Mouse (Mus musculus) forebrain, embryonic 16.5 days (tissue): Measurements from ENCODE around the gene Dbp. TPM values are rescaled to one million over a fixed set of nuclear protein-coding genes. Genes with fewer than 3 reads are reported as not detected.

Experiments
- ATAC-seq: fragments of 200-750 bp; cut with Nextera tagmentation; 2 replicates; pipeline ENCODE4 v1.8.0; 2017; ENCODE audit warnings: mild to moderate bottlenecking, moderate library complexity
- H3K27ac ChIP-seq: fragments of 300-500 bp; sonication (generic); 2 replicates; pipeline ENCODE4 v1.5.1; 2014; ENCODE audit warnings: low read length, control low read depth
- H3K27me3 ChIP-seq: fragments of 300-500 bp; sonication (generic); replicated peaks from 2 replicates; pipeline ENCODE4 v1.6.1; 2014; ENCODE audit warnings: low read length; ENCODE audit not compliant: control insufficient read depth, insufficient read depth
- H3K36me3 ChIP-seq: fragments of 300-500 bp; sonication (generic); 2 replicates; pipeline ENCODE4 v1.6.1; 2014; ENCODE audit not compliant: control insufficient read depth, insufficient read depth
- H3K4me1 ChIP-seq: fragments of 300-500 bp; sonication (generic); replicated peaks from 2 replicates; pipeline ENCODE4 v1.6.1; 2014; ENCODE audit warnings: low read length; ENCODE audit not compliant: control insufficient read depth, insufficient read depth
- H3K4me2 ChIP-seq: fragments of 300-500 bp; sonication (generic); 2 replicates; pipeline ENCODE4 v1.6.1; 2014; ENCODE audit warnings: mild to moderate bottlenecking, low read length, control low read depth
- H3K4me3 ChIP-seq: fragments of 300-500 bp; sonication (generic); replicated peaks from 2 replicates; pipeline ENCODE4 v1.5.1; 2014; ENCODE audit warnings: mild to moderate bottlenecking, low read length, control low read depth
- H3K9ac ChIP-seq: fragments of 300-500 bp; sonication (generic); replicated peaks from 2 replicates; pipeline ENCODE4 v1.6.1; 2014; ENCODE audit warnings: low read depth, low read length, control low read depth
- H3K9me3 ChIP-seq: fragments of 300-500 bp; sonication (generic); 2 replicates; pipeline ENCODE4 v1.6.1; 2016; ENCODE audit warnings: low read length; ENCODE audit not compliant: control insufficient read depth
- WGBS: fragments of 180-500 bp; shearing (Covaris S2); extraction: QIAGEN DNeasy Blood & Tissue Kit; methylation state at CpG from one replicate; pipeline ENCODE4 v1.1.7; 2014; 5-methylcytosine and 5-hydroxymethylcytosine counted together
- polyA plus RNA-seq: library from polyadenylated mRNA; unstranded; fragments of >200 nt; fragmentation: Nextera tagmentation; extraction: Ambion mirVana; gene quantifications from 2 replicates; pipeline ENCODE4 v1.2.1, GENCODE M21; 2015

Gene Dbp
- polyA plus RNA-seq, 1 experiment from 2014 or later = 4.3 TPM

GRCm38 (mm10) chr7:45721234-45721571 lies 16.3 kb downstream of the Dbp start:
- H3K27me3 ChIP-seq = no peaks in the 10 kb centered on the region
- peaks cover 25% of the 10 kb centered on the region for H3K4me1 ChIP-seq
- H3K36me3 ChIP-seq = peaks cover 27% of the 10 kb centered on the region
- no peak for ATAC-seq
- H3K4me3 ChIP-seq = no peak overlapping the region
- no peaks in the 10 kb centered on the region for H3K9me3 ChIP-seq
- H3K27ac ChIP-seq = no peak overlapping the region
- H3K9ac ChIP-seq = no peak overlapping the region
- WGBS = 83% methylated on average over 7 of the region's 7 CpGs
- no peak overlapping the region for H3K4me2 ChIP-seq

GRCm38 (mm10) chr7:45721642-45722347 lies 16.9 kb downstream of the Dbp start:
- no peaks in the 10 kb centered on the region for H3K9me3 ChIP-seq
- no peak overlapping the region for H3K27ac ChIP-seq
- H3K4me2 ChIP-seq = no peak overlapping the region
- 60% methylated on average over 13 of the region's 13 CpGs for WGBS
- peaks cover 27% of the 10 kb centered on the region for H3K36me3 ChIP-seq
- no peaks in the 10 kb centered on the region for H3K27me3 ChIP-seq
- H3K9ac ChIP-seq = no peak overlapping the region
- H3K4me1 ChIP-seq = peaks cover 20% of the 10 kb centered on the region
- H3K4me3 ChIP-seq = no peak overlapping the region
- no peak for ATAC-seq

GRCm38 (mm10) chr7:45722348-45722713 lies 17.4 kb downstream of the Dbp start:
- Histone ChIP-seq H3K36me3 (peaks cover 27% of the 10 kb centered on the region), H3K9me3 (no peaks in the 10 kb centered on the region), H3K4me2 (no peak overlapping the region), H3K4me3 (no peak overlapping the region), H3K4me1 (peaks cover 14% of the 10 kb centered on the region), H3K27ac (no peak overlapping the region), H3K9ac (no peak overlapping the region), H3K27me3 (no peaks in the 10 kb centered on the region)
- no peak for ATAC-seq
- WGBS = 80% methylated on average over 13 of the region's 13 CpGs

GRCm38 (mm10) chr7:45723301-45723700 lies 18.4 kb downstream of the Dbp start:
- Histone ChIP-seq H3K27ac (no peak overlapping the region), H3K27me3 (no peaks in the 10 kb centered on the region), H3K36me3 (peaks cover 27% of the 10 kb centered on the region), H3K9me3 (no peaks in the 10 kb centered on the region), H3K4me2 (no peak overlapping the region), H3K4me3 (no peak overlapping the region), H3K9ac (no peak overlapping the region), H3K4me1 (peaks cover 14% of the 10 kb centered on the region)
- no peak for ATAC-seq
- 85% methylated on average over 4 of the region's 4 CpGs for WGBS

- H3K4me1 ChIP-seq = peaks cover 11% of the 10 kb centered on the region
- H3K9ac ChIP-seq = no peak overlapping the region
- no peaks in the 10 kb centered on the region for H3K27me3 ChIP-seq
- peaks cover 27% of the 10 kb centered on the region for H3K36me3 ChIP-seq
- H3K4me3 ChIP-seq = no peak overlapping the region
- WGBS = 90% methylated on average over 14 of the region's 14 CpGs
- H3K9me3 ChIP-seq = no peaks in the 10 kb centered on the region
- no peak overlapping the region for H3K4me2 ChIP-seq
- ATAC-seq = no peak
- H3K27ac ChIP-seq = no peak overlapping the region
These were observed 18.9 kb downstream of the Dbp start for GRCm38 (mm10) chr7:45723781-45724180.

GRCm38 (mm10) chr7:45725151-45725550 lies 20.3 kb downstream of the Dbp start:
- ATAC-seq = no peak
- Histone ChIP-seq H3K36me3 (peaks cover 21% of the 10 kb centered on the region), H3K4me2 (no peak overlapping the region), H3K4me1 (no peaks in the 10 kb centered on the region), H3K27ac (no peak overlapping the region), H3K4me3 (no peak overlapping the region), H3K27me3 (no peaks in the 10 kb centered on the region), H3K9me3 (no peaks in the 10 kb centered on the region), H3K9ac (no peak overlapping the region)
- WGBS = 88% methylated on average over 9 of the region's 9 CpGs

GRCm38 (mm10) chr7:45725713-45726112 lies 20.8 kb downstream of the Dbp start, which contains the start of gene Spaca4:
Gene Spaca4 (minus strand): TSS chr7:45725813.
- H3K27ac ChIP-seq = no peak within 1 kb of the TSS
- ATAC-seq = no peak
- H3K27me3 ChIP-seq = no peaks in the 10 kb centered on the region
- H3K36me3 ChIP-seq = peaks cover 21% of the 10 kb centered on the region
- no peak within 1 kb of the TSS for H3K9ac ChIP-seq
- no peak within 1 kb of the TSS for H3K4me2 ChIP-seq
- 95% methylated on average over 11 of the region's 11 CpGs for WGBS
- no peaks in the 10 kb centered on the region for H3K9me3 ChIP-seq
- no peak within 1 kb of the TSS for H3K4me3 ChIP-seq
- H3K4me1 ChIP-seq = no peaks in the 10 kb centered on the region

- Histone ChIP-seq H3K4me2 (no peak overlapping the region), H3K36me3 (peaks cover 15% of the 10 kb centered on the region), H3K27me3 (no peaks in the 10 kb centered on the region), H3K4me1 (no peaks in the 10 kb centered on the region), H3K9ac (no peak overlapping the region), H3K4me3 (no peak overlapping the region), H3K9me3 (no peaks in the 10 kb centered on the region), H3K27ac (no peak overlapping the region)
- no peak for ATAC-seq
- WGBS = 94% methylated on average over 10 of the region's 10 CpGs
These were observed 21.5 kb downstream of the Dbp start for GRCm38 (mm10) chr7:45726419-45726818.

GRCm38 (mm10) chr7:45727625-45728024 lies 22.7 kb downstream of the Dbp start:
- no peak overlapping the region for H3K9ac ChIP-seq
- no peaks in the 10 kb centered on the region for H3K27me3 ChIP-seq
- H3K9me3 ChIP-seq = no peaks in the 10 kb centered on the region
- WGBS = 87% methylated on average over 3 of the region's 3 CpGs
- no peak for ATAC-seq
- H3K36me3 ChIP-seq = peaks cover 13% of the 10 kb centered on the region
- no peak overlapping the region for H3K4me2 ChIP-seq
- H3K4me3 ChIP-seq = no peak overlapping the region
- H3K27ac ChIP-seq = no peak overlapping the region
- no peaks in the 10 kb centered on the region for H3K4me1 ChIP-seq
